Mouse (Mus musculus) liver, adult 2 months (tissue): ENCODE measurements around the gene Zfp503. TPM values are rescaled to one million over a fixed set of nuclear protein-coding genes. Genes with fewer than 3 reads are reported as not detected.

Experiments
- DNase-seq: peaks from one replicate; pipeline ENCODE4 v3.0.0-alpha.2; 2011; ENCODE audit warnings: low read depth, low spot score; ENCODE audit errors: extremely low read depth
- H3K27ac ChIP-seq: fragments of 200-500 bp; replicated peaks from 2 replicates; pipeline ENCODE4 v1.5.1; 2012; ENCODE audit warnings: low read depth, mild to moderate bottlenecking, control low read depth, inconsistent platforms, low read length; ENCODE audit not compliant: insufficient read depth
- H3K27me3 ChIP-seq: fragments of 200-500 bp; 2 replicates; pipeline ENCODE4 v1.6.1; 2012; ENCODE audit warnings: mild to moderate bottlenecking, moderate library complexity, low read length, inconsistent platforms; ENCODE audit not compliant: control insufficient read depth, insufficient read depth
- H3K36me3 ChIP-seq: fragments of 200-500 bp; 2 replicates; pipeline ENCODE4 v1.6.1; 2012; ENCODE audit warnings: low read length, inconsistent platforms; ENCODE audit not compliant: control insufficient read depth, insufficient read depth
- H3K4me1 ChIP-seq: fragments of 200-500 bp; 2 replicates; pipeline ENCODE4 v1.6.1; 2011; ENCODE audit warnings: low read length; ENCODE audit not compliant: control insufficient read depth, insufficient read depth
- H3K4me3 ChIP-seq: fragments of 200-500 bp; 2 replicates; pipeline ENCODE4 v1.5.1; 2011; ENCODE audit warnings: low read depth, mild to moderate bottlenecking, control low read depth, low read length, moderate library complexity; ENCODE audit not compliant: insufficient read depth
- H3K79me2 ChIP-seq: fragments of 200-500 bp; 2 replicates; pipeline ENCODE4 v1.6.1; 2012; ENCODE audit warnings: inconsistent platforms, mild to moderate bottlenecking, low read length, moderate library complexity; ENCODE audit not compliant: control insufficient read depth, insufficient read depth
- H3K9ac ChIP-seq: fragments of 200-500 bp; 2 replicates; pipeline ENCODE4 v1.6.1; 2012; ENCODE audit warnings: low read depth, mild to moderate bottlenecking, control low read depth, inconsistent platforms, low read length
- CTCF ChIP-seq: fragments of 200-500 bp; IDR thresholded peaks from 2 replicates; pipeline ENCODE4 v1.5.1; 2011; ENCODE audit warnings: low read depth, low read length, control low read depth
- POLR2A ChIP-seq: fragments of 200-500 bp; IDR thresholded peaks from 2 replicates; pipeline ENCODE4 v1.6.1; 2011; ENCODE audit warnings: low read length, control low read depth; ENCODE audit not compliant: insufficient read depth; ENCODE audit errors: extremely low read depth
- WGBS: fragments of 180-500 bp; shearing (Covaris S2); methylation state at CpG from one replicate; pipeline ENCODE4 v1.1.7; 2018; 5-methylcytosine and 5-hydroxymethylcytosine counted together
- polyA plus RNA-seq: library from polyadenylated mRNA; depleted of rRNA; stranded (reverse); fragments of >200 nt; gene quantifications from 2 replicates; pipeline ENCODE4 v1.2.3, GENCODE M21; 2012
- total RNA-seq: library from RNA; depleted of rRNA; stranded (reverse); fragments of >200 nt; gene quantifications from 2 replicates; pipeline ENCODE4 v1.2.3, GENCODE M21; 2014

Zfp503 gene
- total and polyA plus RNA-seq, 2 experiments = 0.37 to 1.7 TPM

DNA sequence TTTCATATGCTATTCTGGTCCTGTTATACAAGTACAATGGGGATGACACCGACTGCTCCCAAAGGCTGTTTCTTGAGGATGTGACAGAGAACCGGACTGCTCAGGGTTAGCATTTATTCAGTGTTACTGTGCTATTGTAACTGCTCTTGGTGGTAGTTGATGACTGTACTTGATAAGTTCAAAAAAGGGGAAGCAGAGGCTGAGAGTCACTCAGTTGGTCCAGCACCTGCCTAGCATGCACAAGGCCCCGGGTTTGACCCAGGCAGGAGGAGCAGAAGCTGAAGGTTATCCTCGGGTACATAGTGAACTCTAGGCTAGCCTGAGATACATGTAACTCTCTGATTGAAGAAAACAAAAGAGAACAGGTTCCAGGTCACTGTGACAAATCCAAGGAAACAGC, 34.1 kb upstream of the Zfp503 start:
- H3K36me3 ChIP-seq = no peaks in the 10 kb centered on the region
- WGBS = 83% methylated on average over 4 of the region's 4 CpGs

DNA sequence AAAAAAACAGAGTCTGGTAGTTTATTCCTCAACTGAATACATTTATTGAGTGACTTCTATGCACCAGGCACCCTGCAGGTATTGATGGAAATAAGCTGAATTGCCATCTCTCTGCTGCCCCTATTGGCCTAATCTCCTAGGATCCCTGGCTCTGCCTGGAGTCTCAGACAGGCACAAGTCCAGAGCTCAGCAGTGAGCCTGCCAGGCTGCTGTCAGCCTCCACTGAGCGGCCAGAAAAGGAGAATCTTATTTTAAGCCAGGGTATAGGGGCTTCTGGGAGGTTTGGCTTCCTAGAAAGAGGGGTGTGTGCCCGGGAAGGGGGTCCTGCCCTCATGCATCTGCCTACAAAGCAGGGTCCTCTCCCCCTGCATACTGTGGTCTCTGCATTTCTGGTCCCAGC, 31.5 kb upstream of the Zfp503 start:
- no peaks in the 10 kb centered on the region for H3K27me3 ChIP-seq
- no peaks in the 10 kb centered on the region for H3K36me3 ChIP-seq
- H3K79me2 ChIP-seq = no peaks in the 10 kb centered on the region
- WGBS = 28% methylated on average over 2 of the region's 2 CpGs
- peak; percentile 56 for DNase-seq
- no peak for TF ChIP-seq POLR2A
- TF ChIP-seq CTCF = peak; percentile 65
- H3K9ac ChIP-seq = no peak overlapping the region
- H3K4me1 ChIP-seq = no peaks in the 10 kb centered on the region
- no peak overlapping the region for H3K27ac ChIP-seq
- no peak overlapping the region for H3K4me3 ChIP-seq

More for the DNA sequence above, 34.1 kb upstream of the Zfp503 start:
- no peak for TF ChIP-seq CTCF
- no peak for TF ChIP-seq POLR2A
- no peak overlapping the region for H3K9ac ChIP-seq
- no peaks in the 10 kb centered on the region for H3K79me2 ChIP-seq
- DNase-seq = no peak
- no peaks in the 10 kb centered on the region for H3K4me1 ChIP-seq
- no peak overlapping the region for H3K27ac ChIP-seq
- H3K27me3 ChIP-seq = no peaks in the 10 kb centered on the region
- no peak overlapping the region for H3K4me3 ChIP-seq

GRCm38 (mm10) chr14:22019949-22020845, 30.8 kb upstream of the Zfp503 start:
- peak overlapping the region; percentile 58 for H3K4me3 ChIP-seq
- no peaks in the 10 kb centered on the region for H3K27me3 ChIP-seq
- no peaks in the 10 kb centered on the region; the same call in 1 of the 2 replicates for H3K4me1 ChIP-seq
- TF ChIP-seq CTCF = no peak
- no peak for TF ChIP-seq POLR2A
- peak overlapping the region; percentile 73 for H3K9ac ChIP-seq
- WGBS = 45% methylated on average over 12 of the region's 12 CpGs
- DNase-seq = peak; percentile 7
- no peaks in the 10 kb centered on the region for H3K36me3 ChIP-seq
- H3K79me2 ChIP-seq = no peaks in the 10 kb centered on the region
- H3K27ac ChIP-seq = peak overlapping the region; percentile 75

DNA sequence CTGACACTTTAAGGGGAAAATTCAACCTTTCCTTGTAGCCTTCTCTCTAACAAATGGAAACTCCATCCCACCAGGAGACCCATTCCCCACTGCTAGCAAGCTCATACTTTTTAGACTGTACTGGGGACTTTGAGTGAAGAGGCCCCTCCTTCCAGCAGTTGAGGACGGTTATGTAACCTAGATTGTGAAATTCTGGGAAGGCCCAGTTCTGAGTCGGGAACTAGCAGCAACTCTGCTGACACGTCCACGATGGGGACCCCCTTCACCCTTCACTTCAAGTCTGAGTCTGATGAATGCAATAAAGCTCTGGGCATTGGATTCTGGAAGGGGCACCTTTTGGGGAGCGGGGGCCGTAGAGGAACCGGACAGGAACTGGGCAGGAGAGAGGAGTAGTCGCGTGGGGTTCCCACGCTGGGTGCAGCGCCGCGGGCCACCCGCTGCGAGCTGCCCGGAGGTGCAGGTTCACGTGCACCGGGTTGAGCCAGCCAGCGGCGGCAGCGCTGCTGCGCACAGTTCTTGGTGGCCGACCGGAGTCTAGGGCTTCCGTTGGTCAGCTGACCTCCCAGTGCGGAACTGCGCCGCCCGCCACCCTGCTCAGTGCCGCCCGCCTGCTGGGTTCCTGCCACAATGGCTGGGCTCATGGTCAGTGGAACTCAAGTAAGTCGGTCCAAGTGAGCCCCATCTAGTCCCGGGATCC, 30.0 kb upstream of the Zfp503 start, which contains the start of gene Lrmda:
Gene Lrmda (plus strand): TSS at position 461 of the 697 bp plus-strand sequence.
- under 1% methylated on average over 33 of the region's 33 CpGs for WGBS
- DNase-seq = peak; percentile 69

DNA sequence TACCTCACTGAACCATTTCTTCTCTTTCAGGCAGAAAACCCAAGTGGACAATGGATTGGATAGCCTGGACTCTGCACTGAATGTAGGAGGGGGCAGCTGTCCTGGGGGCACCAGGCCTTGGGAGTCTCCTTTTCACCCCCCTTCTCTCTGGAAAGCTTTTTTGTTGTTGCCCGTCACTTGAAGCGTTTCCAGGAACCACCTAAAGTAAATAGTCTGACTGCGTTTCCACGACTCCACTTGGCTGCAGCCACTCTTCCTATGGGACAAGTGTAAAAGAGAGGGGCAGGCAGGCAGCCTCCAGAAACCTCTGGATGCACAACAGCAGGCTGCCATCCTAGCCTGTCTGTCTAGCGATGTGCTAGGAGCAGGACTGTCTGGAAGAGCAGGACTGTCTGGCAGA, 27.6 kb upstream of the Zfp503 start:
- H3K4me1 ChIP-seq = no peaks in the 10 kb centered on the region; the same call in 1 of the 2 replicates
- no peaks in the 10 kb centered on the region for H3K27me3 ChIP-seq
- WGBS = 30% methylated on average over 5 of the region's 5 CpGs
- H3K4me3 ChIP-seq = no peak overlapping the region
- H3K9ac ChIP-seq = no peak overlapping the region
- H3K36me3 ChIP-seq = no peaks in the 10 kb centered on the region
- no peak overlapping the region for H3K27ac ChIP-seq
- DNase-seq = no peak
- TF ChIP-seq CTCF = no peak
- no peak for TF ChIP-seq POLR2A
- no peaks in the 10 kb centered on the region for H3K79me2 ChIP-seq

More for the DNA sequence above, 30.0 kb upstream of the Zfp503 start, which contains the start of gene Lrmda:
- Histone ChIP-seq H3K79me2 (no peaks in the 10 kb centered on the region), H3K4me1 (no peaks in the 10 kb centered on the region; the same call in 1 of the 2 replicates), H3K9ac (peak within 1 kb of the TSS; percentile 73), H3K27ac (peak within 1 kb of the TSS; percentile 75), H3K36me3 (no peaks in the 10 kb centered on the region), H3K4me3 (peak within 1 kb of the TSS; percentile 58), H3K27me3 (no peaks in the 10 kb centered on the region)
- no peak for TF ChIP-seq CTCF
- TF ChIP-seq POLR2A = no peak
